Mouse (Mus musculus): ENCODE measurements at regions not wholly inside any gene's neighbourhood (a gene's known extent, or its start where the extent isn't known, plus 50 kb on each side); places are given as distances from the start of the nearest gene placed in this dataset.

DNA sequence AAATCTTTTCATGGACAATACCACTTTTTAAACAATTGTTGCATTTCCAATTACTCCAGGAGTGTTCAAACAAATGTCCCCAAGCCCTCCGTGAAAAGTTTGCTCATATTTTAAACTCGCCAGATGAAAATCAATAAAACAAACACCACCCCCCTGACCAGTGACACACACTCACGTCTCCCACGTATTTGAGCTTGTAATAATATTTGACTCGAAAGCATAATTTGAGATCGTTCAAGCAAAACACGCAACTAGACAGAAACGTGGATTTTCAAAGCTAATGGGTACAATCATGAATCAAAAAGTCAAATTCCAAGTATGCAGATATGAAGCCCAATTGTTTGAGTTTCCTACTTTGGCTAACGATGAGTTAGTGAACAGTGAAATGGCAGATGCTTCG is 65.0 kb upstream of the Otx2 start:
- H3K4me1 ChIP-seq (ENCODE audit: control insufficient read depth, low read depth, low read length): no peaks in the 10 kb centered on the region
- no peak overlapping the region for H3K4me2 ChIP-seq (ENCODE audit: low read depth, low read length)
- 65% methylated on average over 10 of the region's 10 CpGs for WGBS (ENCODE audit: insufficient replicate concordance)
- H3K9ac ChIP-seq (ENCODE audit: low read depth, low read length): no peak overlapping the region
- no peak overlapping the region for H3K4me3 ChIP-seq (ENCODE audit: low read depth, low read length)
- H3K27ac ChIP-seq (ENCODE audit: low read length): no peak overlapping the region
- ATAC-seq (ENCODE audit: low read depth): no peak
- no peaks in the 10 kb centered on the region for H3K36me3 ChIP-seq (ENCODE audit: control insufficient read depth, insufficient read depth)
- H3K27me3 ChIP-seq (ENCODE audit: control insufficient read depth, insufficient read depth, low read depth, low read length): no peaks in the 10 kb centered on the region
- no peaks in the 10 kb centered on the region for H3K9me3 ChIP-seq (replicated peaks; ENCODE audit: control insufficient read depth, low read length)

DNA sequence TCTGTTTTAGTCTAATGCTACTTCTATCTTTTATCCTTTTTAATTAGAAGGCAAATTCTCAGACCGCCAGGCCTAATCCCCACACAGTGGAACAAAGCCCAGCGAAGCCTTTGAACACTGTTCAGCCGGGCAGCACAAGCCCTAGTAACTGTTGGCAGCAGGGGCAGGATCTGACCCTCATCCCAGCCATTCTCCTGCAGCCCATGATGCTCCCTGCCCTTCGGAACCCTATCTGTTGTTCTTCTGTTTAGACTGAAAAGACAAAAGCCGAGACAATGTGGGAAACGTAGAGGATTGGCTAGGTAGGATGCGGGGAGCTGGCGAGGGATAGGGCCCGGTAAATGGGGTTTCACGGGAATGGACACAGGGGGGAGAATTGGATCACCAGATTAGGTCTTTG is 64.6 kb upstream of the Otx2 start:
- WGBS (ENCODE audit: insufficient replicate concordance): 68% methylated on average over 10 of the region's 10 CpGs
- Histone ChIP-seq H3K27me3 (ENCODE audit: control insufficient read depth, insufficient read depth, low read depth, low read length) (no peaks in the 10 kb centered on the region), H3K27ac (ENCODE audit: low read length) (no peak overlapping the region), H3K36me3 (ENCODE audit: control insufficient read depth, insufficient read depth) (no peaks in the 10 kb centered on the region), H3K4me1 (ENCODE audit: control insufficient read depth, low read depth, low read length) (no peaks in the 10 kb centered on the region), H3K9ac (ENCODE audit: low read depth, low read length) (no peak overlapping the region), H3K4me2 (ENCODE audit: low read depth, low read length) (no peak overlapping the region), H3K9me3 (replicated peaks; ENCODE audit: control insufficient read depth, low read length) (no peaks in the 10 kb centered on the region), H3K4me3 (ENCODE audit: low read depth, low read length) (no peak overlapping the region)
- ATAC-seq (ENCODE audit: low read depth): no peak

DNA sequence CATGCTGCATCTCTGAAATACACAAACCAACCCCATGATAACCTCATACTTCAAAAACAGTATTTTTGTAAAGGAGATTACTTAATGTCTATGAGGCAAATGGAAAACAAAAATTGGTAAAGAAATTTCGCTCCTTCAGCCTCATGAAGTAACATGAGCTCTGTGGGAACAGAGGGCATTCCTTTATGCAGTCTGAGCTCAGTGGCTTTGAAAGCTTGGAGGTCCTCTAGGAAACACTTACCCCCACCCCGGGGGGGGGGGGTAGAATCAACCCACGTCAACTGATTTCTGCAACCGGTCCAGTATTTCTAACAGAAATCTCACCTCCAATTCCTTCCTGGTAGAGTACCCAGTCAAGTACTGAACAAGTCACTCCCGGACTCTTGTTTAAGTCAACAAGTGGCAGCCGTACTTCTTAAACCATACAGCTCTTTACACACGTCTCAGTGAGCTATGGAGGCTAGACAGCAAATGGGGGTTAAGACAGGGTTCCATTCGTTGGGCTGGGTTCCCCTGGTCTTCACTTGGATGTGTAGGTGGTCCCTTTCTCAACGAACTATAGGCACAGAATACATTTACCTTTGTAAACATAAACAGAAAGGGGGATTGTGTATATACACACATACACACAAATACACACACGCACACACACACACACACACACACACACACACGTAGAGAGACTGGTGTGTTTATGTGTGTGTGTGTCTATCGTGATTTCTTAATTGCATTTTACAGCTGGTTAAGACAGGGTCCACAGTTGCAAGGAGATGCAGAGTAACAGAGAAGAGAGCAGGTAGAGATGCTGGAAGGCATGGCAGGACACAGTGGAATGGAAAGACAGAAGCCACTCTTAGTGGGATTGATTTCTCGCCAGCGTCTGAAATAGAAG is 63.6 kb upstream of the Otx2 start:
- H3K4me2 ChIP-seq (ENCODE audit: low read depth, low read length): no peak overlapping the region
- H3K9me3 ChIP-seq (replicated peaks; ENCODE audit: control insufficient read depth, low read length): no peaks in the 10 kb centered on the region
- H3K36me3 ChIP-seq (ENCODE audit: control insufficient read depth, insufficient read depth): no peaks in the 10 kb centered on the region
- H3K27ac ChIP-seq (ENCODE audit: low read length): no peak overlapping the region
- no peaks in the 10 kb centered on the region for H3K4me1 ChIP-seq (ENCODE audit: control insufficient read depth, low read depth, low read length)
- H3K4me3 ChIP-seq (ENCODE audit: low read depth, low read length): no peak overlapping the region
- ATAC-seq (ENCODE audit: low read depth): no peak
- no peak overlapping the region for H3K9ac ChIP-seq (ENCODE audit: low read depth, low read length)
- 59% methylated on average over 14 of the region's 14 CpGs for WGBS (ENCODE audit: insufficient replicate concordance)
- no peaks in the 10 kb centered on the region for H3K27me3 ChIP-seq (ENCODE audit: control insufficient read depth, insufficient read depth, low read depth, low read length)

DNA sequence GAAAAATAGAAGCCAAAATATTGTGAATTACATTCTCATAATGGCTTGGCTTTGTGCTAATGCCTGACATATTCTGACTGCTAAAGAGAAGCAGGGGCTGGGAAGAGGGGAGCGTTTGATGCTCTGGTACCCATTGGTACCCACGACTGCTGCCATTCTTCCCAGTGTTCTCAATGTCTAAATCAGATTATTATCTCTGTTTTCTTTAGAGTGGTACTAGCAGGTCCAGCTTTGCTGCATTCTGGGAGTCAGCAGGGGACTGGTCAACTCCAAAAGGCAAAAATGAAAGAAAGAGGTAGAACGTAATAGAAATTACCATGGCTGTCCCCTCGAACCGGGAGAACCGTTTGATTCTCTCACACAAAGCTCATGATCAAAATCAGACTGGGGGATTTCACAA is 62.6 kb upstream of the Otx2 start:
- Histone ChIP-seq H3K4me2 (ENCODE audit: low read depth, low read length) (no peak overlapping the region), H3K9ac (ENCODE audit: low read depth, low read length) (no peak overlapping the region), H3K4me3 (ENCODE audit: low read depth, low read length) (no peak overlapping the region), H3K36me3 (ENCODE audit: control insufficient read depth, insufficient read depth) (no peaks in the 10 kb centered on the region), H3K27me3 (ENCODE audit: control insufficient read depth, insufficient read depth, low read depth, low read length) (no peaks in the 10 kb centered on the region), H3K27ac (ENCODE audit: low read length) (no peak overlapping the region), H3K4me1 (ENCODE audit: control insufficient read depth, low read depth, low read length) (no peaks in the 10 kb centered on the region), H3K9me3 (replicated peaks; ENCODE audit: control insufficient read depth, low read length) (no peaks in the 10 kb centered on the region)
- no peak for ATAC-seq (ENCODE audit: low read depth)
- WGBS (ENCODE audit: insufficient replicate concordance): 69% methylated on average over 6 of the region's 6 CpGs

DNA sequence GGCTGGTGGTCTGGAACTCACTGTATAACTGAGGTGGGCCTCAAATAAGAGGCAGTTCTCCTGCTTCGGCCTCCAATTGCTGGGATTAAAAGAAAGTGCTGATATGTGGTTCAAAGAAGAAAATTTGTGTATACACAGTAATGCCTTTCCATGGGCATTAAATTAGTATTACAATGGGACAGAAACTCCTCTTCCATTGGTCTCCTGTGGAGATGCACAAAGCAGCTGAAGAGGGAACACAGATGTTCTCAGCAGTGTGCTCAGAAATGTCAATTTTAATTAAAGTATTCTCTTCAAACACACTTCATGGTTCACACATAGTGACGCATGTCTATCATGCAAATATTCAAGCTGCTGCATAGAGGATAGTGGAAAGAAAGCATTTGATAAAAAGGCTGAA is 56.4 kb upstream of the Otx2 start:
- Histone ChIP-seq H3K36me3 (ENCODE audit: control insufficient read depth, insufficient read depth) (no peaks in the 10 kb centered on the region), H3K4me3 (ENCODE audit: low read depth, low read length) (no peak overlapping the region), H3K27ac (ENCODE audit: low read length) (no peak overlapping the region), H3K4me1 (ENCODE audit: control insufficient read depth, low read depth, low read length) (no peaks in the 10 kb centered on the region), H3K4me2 (ENCODE audit: low read depth, low read length) (no peak overlapping the region), H3K9me3 (replicated peaks; ENCODE audit: control insufficient read depth, low read length) (no peaks in the 10 kb centered on the region), H3K27me3 (ENCODE audit: control insufficient read depth, insufficient read depth, low read depth, low read length) (no peaks in the 10 kb centered on the region), H3K9ac (ENCODE audit: low read depth, low read length) (no peak overlapping the region)
- WGBS (ENCODE audit: insufficient replicate concordance): 68% methylated on average over 2 of the region's 2 CpGs
- no peak for ATAC-seq (ENCODE audit: low read depth)

Measured in liver, embryonic 16.5 days (tissue).